Mouse (Mus musculus): ENCODE measurements at regions not wholly inside any gene's neighbourhood (a gene's known extent, or its start where the extent isn't known, plus 50 kb on each side); places are given as distances from the start of the nearest gene placed in this dataset.

- no peak for DNase-seq (ENCODE audit: low spot score in 2 of 2)
Observed at GRCm38 (mm10) chr2:115090430-115091175, 435.8 kb upstream of the Dph6 start.

DNA sequence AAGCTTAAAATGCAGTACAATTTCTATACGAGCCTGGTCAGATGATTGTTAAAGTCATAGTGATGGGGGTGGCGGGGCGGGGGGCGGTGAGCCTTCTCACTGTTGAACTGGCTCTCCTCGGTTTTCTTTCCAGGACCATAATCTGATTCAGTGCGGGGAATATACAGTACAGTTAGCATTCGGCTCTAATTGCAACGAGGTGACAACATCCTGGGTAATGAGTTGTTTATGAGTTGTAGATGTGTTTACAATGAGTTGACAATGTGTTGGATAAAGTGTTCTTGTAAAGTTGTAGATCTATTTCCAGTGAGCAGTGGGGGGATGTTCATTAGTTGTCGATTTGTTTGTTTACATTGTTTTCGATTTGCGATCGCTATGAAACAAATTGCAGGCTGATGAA is 440.6 kb upstream of the Dph6 start:
- DNase-seq (ENCODE audit: low spot score in 2 of 2): no peak

DNA sequence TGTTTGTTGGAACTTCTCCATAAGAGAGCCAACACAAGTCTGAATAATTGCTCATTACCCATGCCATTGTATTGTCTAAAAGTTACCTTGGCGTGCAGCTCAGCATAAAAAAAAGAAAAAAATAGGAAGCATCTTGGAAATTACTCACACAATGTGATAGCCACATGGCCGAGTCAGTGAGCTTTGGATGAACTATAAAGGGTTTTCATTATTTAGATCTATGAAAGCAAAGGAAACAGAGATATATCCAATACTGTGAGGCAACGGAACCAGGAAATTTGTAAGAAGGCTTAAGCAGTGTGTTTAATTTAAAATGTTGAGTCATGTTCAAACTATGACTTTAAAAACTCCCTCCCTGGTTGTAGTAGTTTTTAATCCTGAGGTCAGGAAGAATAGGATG is 446.7 kb upstream of the Dph6 start:
- no peak for DNase-seq (ENCODE audit: low spot score in 2 of 2)

GRCm38 (mm10) chr2:115119429-115120205 is 461.9 kb upstream of the BC052040 start:
- no peak for DNase-seq (ENCODE audit: low spot score in 2 of 2)

GRCm38 (mm10) chr2:115120206-115120503 is 461.4 kb upstream of the BC052040 start:
- DNase-seq (ENCODE audit: low spot score in 2 of 2): no peak

DNA sequence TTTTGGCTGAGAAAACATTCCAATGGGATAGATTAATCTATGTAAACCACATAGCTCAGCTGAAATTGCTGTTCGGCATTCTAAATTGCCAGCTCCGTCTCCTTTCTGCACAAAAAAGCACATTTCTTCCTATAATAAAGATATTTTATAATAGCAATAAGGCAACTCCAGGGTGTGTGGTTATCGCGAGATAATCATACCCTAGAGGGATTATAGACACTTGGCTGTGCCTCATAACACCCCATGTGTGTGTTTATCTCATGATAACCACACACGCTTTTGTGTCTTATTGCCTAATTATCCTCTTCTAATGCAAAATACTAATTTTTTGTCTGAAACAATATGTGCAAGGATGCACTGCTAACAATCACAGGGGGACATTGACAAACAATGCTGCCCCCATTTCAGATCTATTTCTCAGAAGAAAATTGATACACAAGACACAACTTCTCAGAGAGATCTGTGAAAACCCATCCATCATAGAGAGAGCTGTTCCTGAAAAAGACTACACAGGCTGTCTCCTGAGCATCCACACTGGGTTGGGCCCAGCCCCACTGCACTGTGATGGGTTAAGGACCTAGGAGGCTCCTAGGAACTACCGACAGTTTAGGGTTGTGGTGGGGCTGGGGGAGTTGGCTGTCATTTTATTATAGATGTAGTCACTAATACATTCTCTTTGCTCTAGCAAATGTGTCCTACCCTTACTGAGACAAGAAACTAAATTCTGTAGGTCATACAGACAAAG is 454.7 kb upstream of the BC052040 start:
- DNase-seq (ENCODE audit: low spot score in 2 of 2): no peak

DNA sequence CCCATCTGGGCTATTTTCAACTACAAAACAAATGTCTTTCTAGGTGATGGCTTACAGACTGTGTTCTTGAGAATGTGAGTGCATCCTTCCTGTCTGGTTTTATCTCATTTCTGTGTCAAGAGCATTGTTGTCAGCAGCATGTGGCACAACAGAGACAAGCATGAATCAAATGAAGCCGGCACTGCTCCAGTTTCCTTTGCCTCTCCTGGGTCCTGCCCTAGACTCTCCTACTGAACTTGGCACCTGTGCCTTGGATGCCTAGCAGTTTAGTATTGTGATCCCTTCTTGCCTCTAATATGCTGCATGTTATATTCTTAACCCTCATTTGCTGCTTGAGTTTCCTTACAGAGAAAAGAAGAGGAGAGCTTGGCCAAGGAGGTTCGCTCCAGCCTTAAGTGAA is 449.8 kb upstream of the BC052040 start:
- DNase-seq (ENCODE audit: low spot score in 2 of 2): no peak

DNA sequence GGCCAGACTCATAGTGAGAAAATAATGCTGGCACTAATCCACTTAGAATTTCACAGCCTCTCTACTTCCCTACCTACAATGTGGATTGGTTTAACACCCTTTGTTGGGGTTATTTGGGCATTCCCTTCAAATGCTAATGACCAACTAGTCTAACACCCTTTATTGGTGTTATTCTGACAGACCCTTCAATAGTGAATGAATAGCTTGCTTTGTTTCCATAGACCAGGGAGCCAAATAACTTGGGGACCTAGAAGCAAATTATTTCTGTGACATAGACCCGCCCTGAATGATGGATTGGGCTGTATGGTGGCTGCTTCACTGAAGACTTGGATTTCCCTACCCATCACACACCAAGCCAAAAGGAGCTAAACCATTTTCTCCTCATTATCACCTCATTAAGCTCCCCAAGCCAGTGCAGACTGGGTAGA is 449.3 kb upstream of the BC052040 start:
- no peak for DNase-seq (ENCODE audit: low spot score in 2 of 2)

DNA sequence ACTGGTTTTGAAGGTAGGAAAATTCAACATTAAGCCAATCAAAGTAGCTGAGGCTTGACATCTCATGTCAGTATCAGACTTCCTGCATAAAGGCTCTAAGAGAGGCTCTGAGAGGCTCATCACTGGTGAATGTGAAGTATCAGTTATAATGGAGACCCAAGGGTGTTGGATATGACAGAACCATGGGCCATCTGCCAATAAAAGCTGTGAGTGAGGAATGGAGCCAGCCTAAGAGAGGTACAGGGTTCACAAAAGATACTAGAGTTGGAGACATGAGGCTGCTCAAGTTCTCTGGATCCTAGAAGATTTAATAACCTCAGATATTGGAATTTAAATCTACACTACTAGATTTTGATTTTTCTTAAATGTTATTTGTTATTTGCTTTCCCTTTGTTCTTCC is 440.1 kb upstream of the BC052040 start:
- no peak for DNase-seq (ENCODE audit: low spot score in 2 of 2)

- no peak for DNase-seq (ENCODE audit: low spot score in 2 of 2)
Observed at GRCm38 (mm10) chr2:115172111-115172510, 409.4 kb upstream of the BC052040 start.

DNA sequence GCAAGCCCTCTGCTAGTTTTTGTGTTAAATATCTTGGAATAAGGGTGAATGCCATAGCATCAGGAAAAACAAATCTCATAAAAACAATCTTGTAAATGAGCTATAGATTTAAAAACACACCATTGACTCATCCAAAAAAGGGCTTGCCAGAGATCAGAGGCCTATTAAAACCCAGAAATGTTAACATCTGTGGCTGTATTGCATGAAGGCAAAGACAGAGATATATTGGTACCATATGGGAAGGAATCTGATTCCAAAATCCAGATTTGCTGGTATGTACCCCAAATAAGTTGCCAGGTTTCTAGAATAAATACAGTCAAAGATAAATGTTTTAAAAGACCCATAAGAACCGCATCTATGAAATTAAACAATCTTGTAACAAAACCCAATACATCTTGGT is 404.4 kb upstream of the BC052040 start:
- no peak for DNase-seq (ENCODE audit: low spot score in 2 of 2)

DNA sequence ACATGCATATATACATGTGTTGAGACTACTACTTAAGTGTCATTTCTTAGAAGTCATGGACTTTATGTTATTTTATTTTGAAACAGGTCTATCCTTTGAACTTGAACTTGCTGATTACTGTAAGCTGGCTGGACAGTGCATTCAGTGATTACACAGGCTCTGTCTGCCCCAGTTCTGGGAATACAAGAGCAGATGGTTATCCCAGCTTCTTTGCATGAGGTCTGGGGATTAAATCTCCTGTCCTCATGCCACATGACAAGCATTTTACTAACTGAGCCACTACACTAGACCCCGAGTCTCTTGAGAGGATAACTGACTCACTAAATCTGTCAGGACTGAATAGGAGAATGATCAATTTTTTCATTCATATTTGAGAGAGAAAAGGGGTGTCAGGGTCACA is 403.6 kb upstream of the BC052040 start:
- no peak for DNase-seq (ENCODE audit: low spot score in 2 of 2)

DNA sequence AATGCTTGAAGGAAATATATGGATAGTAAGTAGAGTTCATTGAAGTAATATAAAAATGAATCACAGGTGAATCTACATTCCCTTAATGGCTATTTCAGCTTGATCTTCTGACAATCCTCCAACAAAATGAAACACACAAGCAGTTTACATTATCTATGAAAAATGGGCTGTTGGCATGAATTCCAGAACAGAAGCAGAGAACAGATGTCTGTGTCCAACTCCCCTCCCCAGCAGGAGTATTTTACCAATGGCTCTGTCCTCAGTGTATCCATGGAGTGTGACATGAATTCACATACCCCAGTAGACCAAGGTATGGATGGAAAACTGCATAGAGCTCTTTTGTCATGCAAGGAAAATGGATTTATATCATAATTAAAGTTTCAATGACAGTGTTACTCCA is 370.3 kb upstream of the BC052040 start:
- DNase-seq (ENCODE audit: low spot score in 2 of 2): no peak

DNA sequence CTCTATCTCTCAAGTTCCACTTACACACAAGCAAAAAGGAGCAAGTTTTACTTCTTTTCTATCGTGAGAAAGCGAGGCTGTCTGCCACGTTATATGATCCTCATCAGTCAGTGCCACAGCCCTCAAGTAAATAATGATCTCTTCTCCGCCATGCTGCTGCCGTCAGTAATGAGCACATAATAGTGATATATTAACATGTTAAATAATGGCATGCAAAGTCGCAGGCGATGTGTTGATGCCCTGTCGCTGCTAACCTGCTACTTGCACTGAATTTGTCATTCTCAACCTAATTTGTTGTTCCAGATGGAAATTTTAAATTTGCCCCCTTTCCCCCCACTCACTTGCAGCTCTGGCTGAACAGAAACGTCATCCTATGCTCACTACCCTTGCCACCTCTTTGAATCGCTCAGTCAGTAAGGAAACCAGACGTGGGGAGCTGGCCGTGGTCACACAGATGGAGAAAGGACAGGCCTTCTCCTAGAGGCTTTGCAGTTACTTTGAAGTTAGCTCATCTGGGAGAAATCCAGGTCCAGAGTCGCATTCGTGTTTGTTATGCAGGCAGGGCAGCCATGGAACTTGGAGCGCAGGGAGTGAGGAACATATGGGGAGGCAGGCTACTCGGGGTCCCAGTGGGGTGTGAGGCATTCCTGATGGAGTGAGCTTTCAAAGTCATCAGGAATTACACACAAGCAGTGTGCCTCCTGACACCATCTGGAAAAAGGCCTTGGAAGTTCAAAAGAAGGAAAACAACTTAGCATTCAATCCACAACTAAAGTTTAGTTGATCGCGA is 368.1 kb upstream of the BC052040 start:
- no peak for DNase-seq (ENCODE audit: low spot score in 2 of 2)

DNA sequence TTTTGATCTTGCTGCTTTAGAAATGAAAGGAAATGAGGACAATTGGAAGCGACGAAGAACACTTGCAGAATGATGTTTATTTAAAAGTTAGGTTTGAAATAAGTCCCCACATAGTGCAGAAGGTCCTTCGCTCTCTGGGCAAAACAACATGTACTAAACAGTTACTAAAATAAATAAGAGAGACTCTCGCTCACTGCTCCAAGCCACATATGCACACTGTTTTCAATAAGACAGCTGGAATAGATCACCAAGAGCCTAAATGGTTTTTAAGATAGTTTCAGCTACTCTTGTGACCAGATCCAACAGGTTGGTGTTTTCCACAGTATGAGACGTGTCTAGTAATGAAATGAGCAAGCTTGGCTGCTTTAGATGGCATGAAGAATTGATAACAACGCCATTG is 367.2 kb upstream of the BC052040 start:
- no peak for DNase-seq (ENCODE audit: low spot score in 2 of 2)

DNA sequence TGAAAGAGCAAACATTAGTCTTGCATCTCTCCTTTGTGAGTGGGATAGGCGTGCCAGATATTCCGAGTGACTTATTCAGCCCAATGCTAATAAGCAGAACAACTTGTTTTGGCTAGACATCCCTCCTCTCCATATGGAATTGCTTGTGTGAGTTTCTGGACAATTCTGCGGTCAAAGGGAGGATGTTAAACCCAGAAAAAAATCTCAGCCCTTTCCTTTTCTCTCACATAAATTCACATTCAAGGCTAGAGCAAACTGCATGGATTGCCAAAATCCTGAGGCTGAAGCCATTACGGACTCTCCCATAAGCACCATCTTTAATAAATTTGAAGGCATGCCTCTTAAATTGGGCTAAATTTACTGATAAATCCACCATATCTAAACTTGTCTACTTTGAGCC is 351.5 kb upstream of the BC052040 start:
- no peak for DNase-seq (ENCODE audit: low spot score in 2 of 2)

DNA sequence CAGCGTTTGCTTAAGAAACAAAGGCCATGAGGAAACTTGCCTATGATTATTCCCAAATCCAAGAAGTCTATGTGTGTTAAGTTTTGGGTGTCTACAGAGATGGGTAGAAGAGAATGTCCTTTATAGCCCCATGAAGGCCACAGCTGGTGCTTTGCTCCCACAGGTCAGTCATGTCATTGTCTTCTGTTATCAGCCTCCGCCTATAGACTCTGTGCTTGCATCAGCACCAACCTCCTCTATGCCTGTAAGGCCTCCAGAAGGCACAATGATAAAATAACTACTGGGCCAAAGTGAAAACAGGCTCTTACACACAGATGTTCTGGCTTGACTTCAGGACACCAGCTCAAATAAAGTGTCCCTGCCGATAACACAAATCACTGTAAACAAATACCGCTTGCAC is 333.8 kb upstream of the BC052040 start:
- no peak for DNase-seq (ENCODE audit: low spot score in 2 of 2)

- DNase-seq (ENCODE audit: low spot score in 2 of 2): no peak
Observed at GRCm38 (mm10) chr2:115250019-115250807, 331.3 kb upstream of the BC052040 start.

DNA sequence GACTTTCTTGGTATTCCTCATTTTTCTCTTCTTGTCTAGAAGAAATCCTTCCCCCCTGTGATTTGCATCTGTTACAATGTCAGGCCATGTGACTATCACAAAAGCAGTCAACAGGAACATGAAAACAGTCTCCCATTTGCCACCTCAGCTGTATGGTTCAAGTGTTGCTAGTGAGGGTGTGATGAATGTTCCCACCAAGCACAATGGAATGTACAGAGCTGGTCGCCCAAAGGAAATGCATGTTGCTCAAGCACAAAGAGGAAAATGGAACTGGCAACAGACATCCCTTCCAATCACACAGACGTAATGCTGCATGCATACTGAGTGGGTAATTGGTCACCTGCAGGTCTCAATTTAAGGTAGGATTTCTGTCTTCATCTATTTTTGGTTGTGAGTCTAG is 324.1 kb upstream of the BC052040 start:
- DNase-seq (ENCODE audit: low spot score in 2 of 2): no peak

GRCm38 (mm10) chr2:115268247-115268646 is 313.3 kb upstream of the BC052040 start:
- DNase-seq (ENCODE audit: low spot score in 2 of 2): no peak

DNA sequence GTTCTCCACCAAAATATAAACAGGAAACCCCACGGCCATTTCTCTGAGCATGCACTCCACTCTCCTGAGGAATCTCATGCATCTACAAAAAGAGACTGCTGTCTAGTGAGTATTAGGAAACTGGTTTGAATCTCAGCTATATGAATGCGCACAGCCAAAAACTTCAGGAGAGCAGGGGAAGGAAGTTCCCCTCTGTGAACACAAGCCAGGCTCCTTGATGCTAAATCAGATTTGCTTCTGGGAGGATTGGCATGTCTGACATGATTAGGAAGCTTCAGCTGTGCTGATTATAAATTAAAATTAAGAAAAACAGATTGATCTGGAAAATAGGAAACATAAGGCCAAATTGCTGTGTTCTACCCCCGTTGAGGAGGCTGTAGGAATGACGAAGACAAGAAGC is 304.1 kb upstream of the BC052040 start:
- DNase-seq (ENCODE audit: low spot score in 2 of 2): no peak
